Mouse (Mus musculus) heart, postnatal 14 days (tissue): ENCODE results near the gene Haao. TPM values are rescaled to one million over a fixed set of nuclear protein-coding genes. Genes with fewer than 3 reads are reported as not detected.
"Not testable (repeated sequence)": the region's sequence is repeated elsewhere in the genome, so short reads cannot be mapped to it uniquely, and the experiment has no call there.

ENCODE experiments used
- DNase-seq, 2 experiments: peaks; one replicate each; pipeline ENCODE4 v3.0.0; 2021 to 2022
- intact Hi-C: fragments of 180-260 bp; cut with DNase I; formaldehyde crosslinking; loops from one replicate; pipeline ENCODE4 v1.15.1; 2025
- total RNA-seq, 2 experiments: library from RNA; stranded (reverse); gene quantifications; 2 replicates each; pipeline ENCODE4 v1.2.3; 2021

The Haao gene
- total RNA-seq, 2 experiments from 2014 or later: not detected

DNA sequence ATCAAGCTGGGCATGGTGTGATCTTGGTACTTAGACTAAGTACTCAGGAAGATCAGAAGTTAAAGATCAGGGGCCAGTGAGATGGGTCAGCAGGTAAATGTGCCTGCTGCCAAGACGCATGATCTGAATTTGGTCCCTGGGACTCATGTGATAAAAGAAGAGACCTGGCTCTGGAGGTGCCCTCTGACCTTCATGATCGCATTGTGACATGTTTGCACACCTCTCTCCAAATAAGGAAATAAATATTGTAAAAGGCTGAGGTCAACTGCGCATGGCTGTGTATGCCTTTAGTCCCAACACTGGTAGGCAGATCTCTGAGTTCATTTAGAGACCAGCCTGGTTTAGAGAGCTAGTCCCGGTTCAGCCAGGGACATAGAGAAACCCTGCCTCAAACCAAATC lies 22.6 kb upstream of the Haao start:
- no peak for DNase-seq
- intact Hi-C loops: no loop called here

DNA sequence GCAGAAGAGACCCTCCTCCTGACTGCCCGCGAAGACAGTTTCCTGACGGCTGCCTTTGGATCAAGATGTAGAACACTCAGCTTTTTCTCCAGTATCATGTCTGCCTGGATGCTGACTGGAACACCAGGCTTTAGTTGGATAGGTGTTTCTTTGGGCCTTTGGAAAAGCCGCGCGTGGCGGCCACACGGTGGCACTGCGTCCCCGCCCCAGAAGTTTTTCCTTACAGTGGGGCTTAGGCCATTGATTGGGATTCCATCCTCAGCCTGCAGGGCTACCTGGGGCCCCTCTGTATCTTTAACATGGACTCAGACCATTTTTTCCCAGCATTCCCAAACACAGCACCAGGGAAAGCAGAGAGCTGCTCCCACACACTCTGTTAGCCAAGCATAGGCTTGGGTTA lies 18.8 kb upstream of the Haao start:
- DNase-seq: peak; percentile 31 to 38

DNA sequence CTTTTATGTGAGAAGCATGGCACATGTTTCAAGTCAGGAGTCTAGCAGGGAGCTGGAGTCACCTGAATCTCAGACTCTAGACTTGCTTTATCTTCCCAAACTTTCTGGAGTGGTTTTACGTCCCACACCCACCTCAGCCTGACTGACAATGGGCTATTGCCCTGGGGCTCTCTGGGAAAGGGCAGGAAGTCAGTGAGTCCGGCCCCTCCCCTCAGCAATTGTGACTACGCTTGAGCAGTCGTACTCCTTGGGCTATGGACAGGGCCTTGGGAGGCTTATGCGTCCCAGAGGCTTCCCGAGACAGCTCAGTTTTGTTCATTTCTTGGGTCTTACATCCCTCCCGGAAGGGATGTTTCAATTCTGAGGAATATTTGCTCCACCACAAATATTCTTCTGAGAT lies 17.6 kb upstream of the Haao start:
- DNase-seq: no peak
- intact Hi-C loops: loop anchor here (10.0 kb wide), 1 partner anchor 759 kb away; the partner anchor contains the start of gene Dync2li1

More for the DNA sequence above, 18.8 kb upstream of the Haao start:
- intact Hi-C loops: loop anchor here (10.0 kb wide), 1 partner anchor 758 kb away; the partner anchor contains the start of gene Dync2li1

DNA sequence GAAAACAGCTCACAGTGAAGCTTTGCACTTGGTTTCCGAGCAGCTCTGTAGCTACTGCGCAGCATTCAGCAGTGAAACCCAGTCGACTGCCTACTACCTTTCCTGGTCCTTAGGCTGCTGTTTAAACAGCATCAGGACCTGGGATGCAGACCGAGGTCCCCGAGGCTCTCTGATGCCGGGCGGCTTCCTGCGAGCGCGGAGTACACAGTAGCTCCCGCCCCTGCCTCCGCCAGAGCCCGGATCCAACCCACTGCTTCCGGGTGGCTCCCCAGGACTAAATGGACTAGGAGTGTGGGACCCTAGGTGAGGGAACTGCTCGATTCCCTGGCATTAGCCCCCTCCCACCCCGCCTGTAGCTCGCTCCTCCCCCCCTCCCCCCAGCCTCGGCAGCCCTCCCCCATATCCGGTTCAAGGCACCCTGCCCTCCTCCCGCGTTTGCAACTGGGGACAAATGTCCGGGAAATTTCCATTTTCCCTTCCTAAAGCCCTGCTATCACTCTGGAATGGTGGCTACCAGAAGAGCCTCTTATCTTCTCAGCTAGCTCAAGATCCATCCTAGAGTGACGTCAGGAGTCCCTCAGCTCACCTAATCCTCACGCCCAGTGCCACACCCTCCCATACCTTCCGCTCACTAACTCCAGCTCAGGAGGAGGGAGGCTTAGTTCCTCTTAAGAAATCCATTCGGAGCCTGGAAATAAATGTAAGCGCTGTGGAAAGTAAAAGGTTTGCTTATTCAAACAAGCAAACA lies 14.5 kb upstream of the Haao start:
- peak; percentile 68 for DNase-seq
- intact Hi-C loops: loop anchor here (10.0 kb wide), 1 partner anchor 762 kb away; the partner anchor contains the start of gene Dync2li1

DNA sequence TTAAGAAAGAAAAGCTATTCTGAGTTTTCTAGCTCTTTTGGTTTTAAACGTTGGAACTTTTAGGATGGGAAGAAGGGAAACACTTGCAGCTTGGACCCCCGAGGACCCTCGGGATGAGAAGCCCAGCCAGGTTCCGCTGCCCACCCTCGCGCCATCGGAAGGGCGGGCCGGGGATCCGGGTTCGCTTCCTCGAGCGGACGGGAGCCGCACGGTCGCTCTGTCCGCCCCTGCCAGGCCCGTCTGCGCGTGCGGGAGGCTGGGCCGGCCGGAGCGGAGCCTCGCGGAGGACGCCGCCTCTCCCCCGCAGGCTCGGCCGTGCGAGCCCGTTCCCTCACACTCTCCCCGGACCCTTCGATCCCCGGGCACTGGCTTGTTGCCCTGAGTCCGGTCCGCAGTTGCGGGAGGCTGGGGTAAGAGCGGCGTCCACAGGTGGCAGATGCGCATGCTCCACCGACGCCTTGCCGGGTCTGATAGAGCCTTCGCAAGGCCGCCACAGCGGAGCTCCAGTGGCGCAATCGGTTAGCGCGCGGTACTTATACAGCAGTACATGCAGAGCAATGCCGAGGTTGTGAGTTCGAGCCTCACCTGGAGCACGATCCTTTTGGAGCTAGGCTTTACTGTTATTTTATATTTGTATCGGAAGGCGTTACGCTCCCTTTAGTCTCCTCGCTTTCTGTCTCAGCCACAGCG lies 13.8 kb upstream of the Haao start:
- DNase-seq: peak; percentile 98
- intact Hi-C loops: loop anchor here (10.0 kb wide), 1 partner anchor 763 kb away; the partner anchor contains the start of gene Dync2li1

DNA sequence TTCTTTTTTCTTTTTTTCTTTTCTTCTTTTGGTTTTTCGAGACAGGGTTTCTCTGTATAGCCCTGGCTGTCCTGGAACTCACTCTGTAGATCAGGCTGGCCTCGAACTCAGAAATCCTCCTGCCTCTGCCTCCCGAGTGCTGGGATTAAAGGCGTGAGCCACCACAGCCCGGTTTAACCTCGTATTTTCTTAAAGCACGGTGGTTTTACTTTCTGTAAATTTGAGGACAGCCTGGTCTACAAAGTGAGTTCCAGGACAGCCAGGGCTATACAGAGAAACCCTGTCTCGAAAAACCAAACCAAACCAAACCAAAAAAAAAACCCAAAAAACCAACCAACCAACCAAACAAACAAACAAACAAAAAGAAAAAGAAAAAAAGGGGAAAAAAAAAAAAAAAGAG lies 13.2 kb upstream of the Haao start:
- intact Hi-C loops: loop anchor here (10.0 kb wide), 1 partner anchor 764 kb away; the partner anchor contains the start of gene Dync2li1

DNA sequence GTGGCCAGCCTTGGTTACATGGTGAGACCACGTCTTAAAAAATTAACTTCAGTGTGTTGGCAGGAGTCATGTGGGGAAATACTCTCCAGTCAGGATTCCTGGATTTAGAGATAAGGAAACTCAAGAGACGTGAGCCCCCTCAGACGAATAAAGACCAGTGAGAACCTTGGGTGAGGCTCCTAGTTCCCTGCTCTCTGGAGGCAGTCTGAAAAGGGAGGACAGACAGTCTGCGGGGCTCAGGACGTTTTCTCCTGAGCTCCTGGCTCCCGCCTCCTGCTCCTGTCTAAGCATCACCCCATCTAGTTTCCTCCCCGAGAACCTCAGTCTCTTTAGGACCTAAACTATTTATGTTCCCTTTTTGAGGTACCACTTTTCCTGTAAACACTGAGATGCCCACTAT lies 12.5 kb upstream of the Haao start:
- intact Hi-C loops: loop anchor here (10.0 kb wide), 1 partner anchor 765 kb away; the partner anchor contains the start of gene Dync2li1
- no peak for DNase-seq

More for the DNA sequence above, 13.2 kb upstream of the Haao start:
- not testable (repeated sequence) for DNase-seq

DNA sequence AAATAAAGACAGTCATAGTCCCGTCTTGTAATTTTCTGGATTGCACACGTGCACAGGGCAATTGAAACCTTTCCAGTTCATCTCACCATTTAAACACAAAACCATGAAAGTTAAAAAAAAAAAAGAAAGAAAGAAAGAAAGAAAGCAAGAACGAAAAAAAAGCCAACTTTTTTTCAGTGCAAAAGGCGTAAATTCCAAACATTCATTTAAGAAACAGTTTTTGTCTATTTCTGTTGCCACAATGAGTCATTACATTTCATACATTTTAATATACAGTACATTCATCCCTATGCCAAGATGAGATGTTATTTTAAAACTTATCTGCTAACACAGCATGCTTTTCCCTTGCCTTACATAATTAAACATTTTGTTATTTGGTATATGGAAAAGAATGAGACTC lies 11.9 kb upstream of the Haao start:
- intact Hi-C loops: loop anchor here (10.0 kb wide), 2 partner anchors 155 to 765 kb away; partner anchors contain the start of genes Dync2li1 and Mta3
- DNase-seq: no peak

DNA sequence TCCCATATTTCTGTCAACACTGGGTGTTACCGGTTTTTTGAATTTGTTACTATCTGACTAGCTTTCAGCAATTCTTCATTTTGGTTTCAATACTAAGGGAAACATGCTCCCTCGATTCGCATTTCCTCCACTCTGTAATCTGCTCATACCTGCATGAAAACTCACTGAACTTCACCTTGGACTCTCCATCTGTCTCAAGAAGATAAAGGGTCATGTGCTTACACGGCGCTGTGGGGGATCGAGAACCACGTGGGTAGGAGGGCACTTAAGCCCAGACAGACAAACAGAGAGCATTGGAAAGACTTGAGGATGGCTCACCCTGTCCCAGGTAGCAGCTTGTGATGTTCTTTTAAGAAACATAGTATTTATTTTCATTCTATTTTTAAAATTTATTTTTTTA lies 10.7 kb upstream of the Haao start:
- no peak for DNase-seq
- intact Hi-C loops: loop anchor here (10.0 kb wide), 1 partner anchor 154 kb away; the partner anchor contains the start of gene Mta3

DNA sequence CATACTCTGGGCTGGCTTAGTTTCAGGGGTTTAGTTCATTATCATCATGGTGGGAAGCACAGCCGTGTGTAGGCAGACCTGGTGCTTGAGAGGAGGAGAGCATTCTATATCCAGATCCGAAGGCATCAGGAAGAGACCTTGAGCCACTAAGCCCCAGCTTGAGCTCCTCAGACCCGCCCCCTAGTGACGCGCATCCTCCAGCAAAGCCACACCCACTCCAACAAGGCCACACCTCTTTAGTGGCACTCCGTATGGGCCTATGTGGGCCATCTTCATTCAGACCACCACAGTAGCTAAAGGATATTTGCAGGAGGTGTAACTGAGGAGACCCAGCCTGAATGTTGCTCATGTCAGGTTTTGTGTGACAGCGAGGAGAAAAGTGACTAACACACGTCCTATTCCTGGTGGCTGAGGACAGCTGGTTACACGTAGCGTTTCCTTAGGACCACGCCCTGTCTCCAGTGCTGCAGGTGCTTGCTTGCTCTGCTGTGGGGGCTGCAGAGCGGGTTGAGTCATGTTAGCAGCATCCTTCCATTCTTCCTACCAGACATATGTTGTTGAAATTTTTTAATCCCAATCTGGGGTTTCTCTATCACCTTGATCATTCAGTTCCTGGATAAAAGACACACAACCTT lies 6.6 kb upstream of the Haao start:
- intact Hi-C loops: loop anchor here (5.0 to 10.0 kb wide), 3 partner anchors 150 to 582 kb away; partner anchors contain the start of genes Kcng3 and Mta3
- peak in 1 of 2 experiments; percentile 25 for DNase-seq

DNA sequence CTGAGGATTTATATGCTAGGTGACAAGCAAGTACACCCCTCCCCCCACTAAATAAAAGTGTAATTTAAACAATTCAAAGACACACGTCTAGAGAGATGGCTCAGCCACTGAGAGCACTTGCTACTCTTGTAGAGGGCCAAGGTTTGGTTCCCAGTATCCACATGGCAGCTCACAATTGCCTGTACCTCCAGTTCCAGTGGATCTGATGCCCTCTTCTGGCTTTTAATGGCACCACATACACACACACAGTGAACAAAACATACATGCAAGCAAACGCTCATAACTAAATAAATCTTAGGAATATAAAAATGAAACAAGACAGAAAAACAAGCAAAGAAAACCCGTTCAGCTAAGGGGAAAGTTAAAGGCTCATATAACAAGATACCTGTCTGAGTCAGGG lies 6.1 kb upstream of the Haao start:
- intact Hi-C loops: loop anchor here (5.0 to 10.0 kb wide), 3 partner anchors 149 to 582 kb away; partner anchors contain the start of genes Kcng3 and Mta3
- DNase-seq: no peak

DNA sequence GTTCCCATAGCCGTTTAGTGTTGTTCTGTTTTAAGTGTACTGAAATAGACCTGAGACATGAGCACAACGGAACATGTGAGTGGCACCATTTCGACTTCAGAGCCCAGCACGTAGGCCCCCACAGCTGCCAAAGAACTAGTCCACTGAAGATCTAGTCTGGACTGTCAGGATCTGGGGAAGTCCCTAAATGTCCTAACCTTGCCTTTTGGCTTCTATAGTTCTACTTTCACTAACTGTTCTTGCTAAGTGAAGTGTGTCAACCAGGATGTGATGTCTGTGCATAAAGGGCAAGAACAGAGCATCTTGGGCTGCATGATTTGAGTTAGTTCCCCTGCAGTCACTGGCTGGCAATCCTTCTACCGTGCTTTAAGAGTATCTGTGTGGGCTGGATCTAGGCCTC lies 3.1 kb upstream of the Haao start:
- no peak for DNase-seq
- intact Hi-C loops: loop anchor here (5.0 to 10.0 kb wide), 3 partner anchors 146 to 579 kb away; partner anchors contain the start of genes Kcng3 and Mta3

DNA sequence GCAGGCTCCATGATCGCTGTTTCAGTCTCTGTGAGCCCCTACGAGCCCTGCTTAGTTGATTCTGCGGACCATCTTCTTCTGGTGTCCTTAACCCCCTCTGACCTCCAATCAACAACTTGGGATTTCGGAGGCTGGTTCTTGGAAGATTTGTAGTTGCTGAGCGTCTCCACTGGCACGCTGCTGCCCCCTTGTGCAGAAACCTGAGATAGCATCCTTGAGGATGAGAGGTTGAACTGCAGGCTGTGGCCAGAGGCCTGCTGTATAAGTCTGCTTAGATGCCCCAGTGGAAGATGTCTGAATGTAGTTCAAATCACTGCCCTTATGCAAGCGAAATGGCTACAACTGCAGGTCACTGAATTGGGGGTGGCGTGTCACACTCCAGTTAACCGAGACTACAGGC lies 2.7 kb upstream of the Haao start:
- peak; percentile 88 to 94 for DNase-seq
- intact Hi-C loops: loop anchor here (5.0 to 10.0 kb wide), 3 partner anchors 146 to 578 kb away; partner anchors contain the start of genes Kcng3 and Mta3

DNA sequence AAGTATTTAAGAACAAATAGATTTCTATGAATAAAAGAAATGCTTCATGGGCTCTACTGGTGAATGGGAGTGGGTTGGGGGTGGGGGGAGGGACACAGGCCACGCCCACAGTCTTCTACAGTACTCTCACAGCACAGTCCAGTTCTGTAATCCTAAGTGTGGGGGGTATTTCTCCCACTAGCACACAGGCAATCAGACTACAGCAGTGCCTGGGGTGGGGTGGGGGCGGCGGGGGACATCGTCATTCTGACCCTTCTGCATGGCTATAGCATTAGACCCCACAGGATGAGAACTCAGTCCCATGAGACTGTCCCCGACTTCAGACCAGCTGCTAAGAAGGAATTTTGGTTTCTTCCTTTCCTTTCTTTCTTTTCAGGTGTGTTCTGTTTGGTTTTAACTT lies 2.0 kb upstream of the Haao start:
- DNase-seq: no peak
- intact Hi-C loops: loop anchor here (5.0 to 10.0 kb wide), 4 partner anchors 145 to 822 kb away; partner anchors contain the start of genes Kcng3 and Mta3

DNA sequence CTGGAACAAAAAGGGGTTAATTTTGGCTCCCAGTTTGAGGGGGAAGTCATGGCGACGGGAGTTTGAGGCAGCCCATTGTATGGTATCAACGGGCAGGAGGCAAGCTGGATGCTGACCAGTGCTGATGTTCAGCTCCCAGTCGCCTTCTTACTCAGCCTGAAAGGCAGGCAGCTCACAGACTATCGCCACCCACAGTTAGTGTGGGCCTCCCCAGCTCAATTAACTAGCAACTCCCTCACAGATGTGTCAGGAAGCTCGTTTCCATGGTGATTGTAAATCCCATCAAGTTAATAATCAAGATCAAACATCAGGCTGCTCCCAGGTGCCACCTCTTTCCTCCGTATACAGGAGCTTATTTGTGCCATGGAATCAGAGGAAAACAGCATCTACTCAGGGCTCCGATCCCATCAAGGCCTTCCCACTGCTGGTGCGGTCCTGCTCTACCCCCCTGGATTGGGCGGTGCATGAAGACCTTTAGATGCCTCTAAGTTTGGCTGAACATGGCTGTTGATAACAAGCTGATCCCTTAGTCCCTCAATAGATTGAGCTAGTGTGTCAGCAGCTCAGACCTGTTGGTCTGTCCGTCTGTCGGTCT lies 1.4 kb upstream of the Haao start:
- intact Hi-C loops: loop anchor here (5.0 kb wide), 1 partner anchor 822 kb away; no protein-coding TSS in a partner anchor

DNA sequence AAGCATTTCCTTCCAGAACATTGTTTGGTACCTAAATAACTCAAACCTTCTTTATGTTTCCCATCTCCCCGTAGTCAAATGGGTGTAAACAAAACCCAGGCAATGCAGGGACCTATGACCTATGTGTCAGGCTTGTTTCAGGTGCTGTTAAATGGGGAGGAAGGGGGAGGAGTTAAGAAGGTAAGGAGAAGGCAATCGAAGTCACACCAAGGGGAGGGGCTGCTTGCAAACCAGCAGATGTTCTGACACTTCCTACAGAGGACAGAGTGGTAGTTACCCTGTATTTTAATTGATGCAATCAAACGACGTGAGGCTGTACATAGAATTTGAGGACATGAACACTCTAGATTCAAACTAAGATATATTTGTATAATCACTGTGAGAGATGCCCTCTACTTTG lies 719 bp upstream of the Haao start:
- intact Hi-C loops: loop anchor here (5.0 kb wide), 1 partner anchor 821 kb away; no protein-coding TSS in a partner anchor
- no peak for DNase-seq

More for the DNA sequence above, 1.4 kb upstream of the Haao start:
- no peak for DNase-seq

DNA sequence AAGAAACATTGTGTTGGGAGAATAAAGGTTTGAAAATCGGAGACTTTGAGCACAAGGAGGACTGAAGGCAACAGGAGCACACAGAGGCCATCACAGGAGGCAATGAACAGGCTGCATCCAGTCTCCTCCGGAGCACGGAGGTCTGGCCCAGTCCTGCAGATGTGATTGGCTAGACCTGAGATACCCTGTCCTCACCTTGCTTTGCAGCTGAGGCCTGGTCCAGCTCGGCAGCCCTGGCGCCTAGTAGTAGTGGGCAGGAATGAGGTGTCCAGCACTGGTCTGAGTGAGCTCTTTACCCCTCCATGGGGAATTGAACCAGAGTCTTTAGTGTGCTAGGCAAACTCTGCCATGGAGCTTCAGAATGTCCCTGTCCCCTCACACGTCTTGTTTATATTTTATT lies 663 bp downstream of the Haao start:
- DNase-seq: no peak
- intact Hi-C loops: loop anchor here (5.0 kb wide), 1 partner anchor 820 kb away; no protein-coding TSS in a partner anchor

DNA sequence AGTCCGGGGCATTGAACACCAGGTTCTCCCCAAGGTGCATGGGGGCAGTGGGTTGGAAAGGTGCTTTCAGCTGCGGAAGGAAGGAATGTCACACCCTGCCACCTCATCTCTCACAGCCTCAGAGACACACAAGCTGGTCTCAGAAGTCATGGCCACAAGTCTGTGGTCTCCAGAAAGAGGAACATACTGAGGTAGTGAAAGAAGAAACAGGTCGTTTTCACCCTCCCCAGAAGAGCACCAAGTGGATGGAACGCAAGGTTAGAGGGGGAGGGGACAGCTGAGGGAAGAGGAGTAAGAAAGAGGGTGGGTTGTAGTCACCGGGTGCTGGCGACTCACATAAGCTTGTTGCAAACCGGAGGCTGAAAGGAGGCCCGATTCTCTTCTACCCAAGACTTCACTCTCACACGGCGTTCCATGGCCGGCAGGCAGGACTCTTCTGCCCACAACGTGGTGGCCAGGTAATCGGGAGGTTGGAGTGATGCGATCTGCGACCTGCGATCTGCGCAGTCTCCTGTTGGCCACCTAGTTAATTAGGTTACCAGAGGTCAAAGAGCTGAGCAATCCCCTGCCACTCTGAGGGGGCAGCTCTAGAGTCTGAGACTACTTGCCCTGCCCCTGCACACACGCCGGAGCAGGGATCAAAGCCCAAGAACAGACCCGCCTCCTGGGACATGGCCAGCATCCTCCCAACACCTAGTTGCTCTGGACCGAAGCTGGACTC lies 1.3 kb downstream of the Haao start:
- intact Hi-C loops: loop anchor here (5.0 kb wide), 1 partner anchor 819 kb away; no protein-coding TSS in a partner anchor
- DNase-seq: no peak

DNA sequence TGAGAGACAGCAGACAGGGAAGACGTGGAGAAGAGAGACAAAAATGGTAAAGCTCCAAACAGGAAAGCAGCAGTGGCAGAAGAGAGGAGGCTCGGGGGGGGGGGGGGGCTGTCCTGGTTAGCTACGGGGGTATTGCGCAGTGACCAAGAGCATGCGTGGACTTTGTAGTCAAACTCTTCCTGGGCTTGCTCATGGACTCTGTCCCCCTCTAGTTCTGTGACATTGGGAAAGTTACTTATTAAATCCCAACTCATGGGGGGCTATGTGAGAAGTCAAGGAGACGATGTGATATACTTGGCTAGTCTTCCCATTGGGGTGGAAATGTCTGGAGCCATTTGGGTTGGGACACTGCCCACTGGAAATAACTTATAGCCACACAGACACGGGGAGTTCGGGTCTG lies 2.2 kb downstream of the Haao start:
- DNase-seq: no peak
- intact Hi-C loops: loop anchor here (5.0 kb wide), 1 partner anchor 818 kb away; no protein-coding TSS in a partner anchor
